Mouse (Mus musculus): ENCODE measurements around the gene Ms4a18. TPM values are rescaled to one million over a fixed set of nuclear protein-coding genes. Genes with fewer than 3 reads are reported as not detected.
A peak's percentile ranks its signal among the peaks of the same experiment; 100 is the strongest.

Ms4a18 gene
- total and polyA plus RNA-seq, 3 experiments: not detected

- Histone ChIP-seq H3K4me1 (ENCODE audit: insufficient read depth, low read depth, low read length) (peaks cover 11% of the 10 kb centered on the region), H3K36me3 (replicated peaks) (no peaks in the 10 kb centered on the region), H3K27me3 (ENCODE audit: insufficient read depth, low read length) (peaks cover 10% of the 10 kb centered on the region), H3K4me3 (ENCODE audit: low read depth, low read length) (peak overlapping the region; percentile 13; the same call in 1 of the 2 replicates), H3K9me3 (replicated peaks) (no peaks in the 10 kb centered on the region)
- ATAC-seq (ENCODE audit: extremely low read depth, insufficient number of reproducible peaks, low FRiP score, poor library complexity, severe bottlenecking) (peak; percentile 40; the same call in 1 of the 2 replicates), DNase-seq (ENCODE audit: low spot score) (peak; percentile 74)
- no peak for TF ChIP-seq GATA2 (IDR thresholded peaks at IDR 0.05; ENCODE audit: borderline replicate concordance, low read depth, low read length)
- peak; percentile 68 for TF ChIP-seq CTCF (IDR thresholded peaks at IDR 0.05; ENCODE audit: low read depth, low read length)
Observed at GRCm38 (mm10) chr19:10979184-10980168, 38.4 kb downstream of the Ms4a18 start.

GRCm38 (mm10) chr19:10976318-10976717, 41.5 kb downstream of the Ms4a18 start:
- no peaks in the 10 kb centered on the region for H3K9me3 ChIP-seq (replicated peaks)
- peaks cover 11% of the 10 kb centered on the region for H3K4me1 ChIP-seq (ENCODE audit: insufficient read depth, low read depth, low read length)
- TF ChIP-seq GATA1 (IDR thresholded peaks at IDR 0.05; ENCODE audit: borderline replicate concordance, low read length) (no peak), TAL1 (conservative IDR thresholded peaks at IDR 0.05; ENCODE audit: low read depth, low read length) (no peak), CTCF (IDR thresholded peaks at IDR 0.05; ENCODE audit: low read depth, low read length) (peak; percentile 35; the same call in 1 of the 2 replicates)
- H3K36me3 ChIP-seq (replicated peaks): no peaks in the 10 kb centered on the region
- DNase-seq (ENCODE audit: low spot score): no peak
- no peak for ATAC-seq (ENCODE audit: extremely low read depth, insufficient number of reproducible peaks, low FRiP score, poor library complexity, severe bottlenecking)
- no peak overlapping the region for H3K4me3 ChIP-seq (ENCODE audit: low read depth, low read length)
- peaks cover 7% of the 10 kb centered on the region for H3K27me3 ChIP-seq (ENCODE audit: insufficient read depth, low read length)

GRCm38 (mm10) chr19:10975187-10975586, 42.6 kb downstream of the Ms4a18 start:
- H3K4me1 ChIP-seq (ENCODE audit: insufficient read depth, low read depth, low read length): peaks cover 10% of the 10 kb centered on the region
- H3K36me3 ChIP-seq (replicated peaks): no peaks in the 10 kb centered on the region
- TF ChIP-seq CTCF (IDR thresholded peaks at IDR 0.05; ENCODE audit: low read depth, low read length): no peak
- TF ChIP-seq POLR2AphosphoS5 (IDR thresholded peaks at IDR 0.05; ENCODE audit: insufficient replicate concordance, low read depth, low read length): no peak
- TF ChIP-seq TAL1 (conservative IDR thresholded peaks at IDR 0.05; ENCODE audit: low read depth, low read length): no peak
- TF ChIP-seq GATA2 (IDR thresholded peaks at IDR 0.05; ENCODE audit: borderline replicate concordance, low read depth, low read length): no peak
- TF ChIP-seq GATA1 (IDR thresholded peaks at IDR 0.05; ENCODE audit: borderline replicate concordance, low read length): no peak
- ATAC-seq (ENCODE audit: extremely low read depth, insufficient number of reproducible peaks, low FRiP score, poor library complexity, severe bottlenecking) (no peak), DNase-seq (ENCODE audit: low spot score) (no peak)
- H3K4me3 ChIP-seq (ENCODE audit: low read depth, low read length): no peak overlapping the region
- H3K9me3 ChIP-seq (replicated peaks): no peaks in the 10 kb centered on the region
- H3K27me3 ChIP-seq (ENCODE audit: insufficient read depth, low read length): peaks cover 7% of the 10 kb centered on the region

- ATAC-seq (ENCODE audit: extremely low read depth, insufficient number of reproducible peaks, low FRiP score, poor library complexity, severe bottlenecking): no peak
Observed at GRCm38 (mm10) chr19:10974238-10974865, 43.5 kb downstream of the Ms4a18 start, which contains the start of gene Ms4a10. Gene Ms4a10, minus strand, starts transcription at chr19:10974670.

GRCm38 (mm10) chr19:10973187-10973586, 44.6 kb downstream of the Ms4a18 start:
- ATAC-seq (ENCODE audit: extremely low read depth, insufficient number of reproducible peaks, low FRiP score, poor library complexity, severe bottlenecking) (no peak), DNase-seq (ENCODE audit: low spot score) (no peak)
- peaks cover 2% of the 10 kb centered on the region; the same call in 1 of the 2 replicates for H3K27me3 ChIP-seq (ENCODE audit: insufficient read depth, low read length)
- no peaks in the 10 kb centered on the region for H3K9me3 ChIP-seq (replicated peaks)
- TF ChIP-seq GATA1 (IDR thresholded peaks at IDR 0.05; ENCODE audit: borderline replicate concordance, low read length) (no peak), TAL1 (conservative IDR thresholded peaks at IDR 0.05; ENCODE audit: low read depth, low read length) (no peak), CTCF (IDR thresholded peaks at IDR 0.05; ENCODE audit: low read depth, low read length) (no peak), POLR2AphosphoS5 (IDR thresholded peaks at IDR 0.05; ENCODE audit: insufficient replicate concordance, low read depth, low read length) (no peak), GATA2 (IDR thresholded peaks at IDR 0.05; ENCODE audit: borderline replicate concordance, low read depth, low read length) (no peak)
- no peaks in the 10 kb centered on the region for H3K4me1 ChIP-seq (ENCODE audit: insufficient read depth, low read depth, low read length)
- H3K4me3 ChIP-seq (ENCODE audit: low read depth, low read length): no peak overlapping the region
- H3K36me3 ChIP-seq (replicated peaks): no peaks in the 10 kb centered on the region

More at GRCm38 (mm10) chr19:10974238-10974865, 43.5 kb downstream of the Ms4a18 start, which contains the start of gene Ms4a10:
- Histone ChIP-seq H3K9me3 (replicated peaks) (no peaks in the 10 kb centered on the region), H3K27me3 (ENCODE audit: insufficient read depth, low read length) (peaks cover 7% of the 10 kb centered on the region), H3K4me1 (ENCODE audit: insufficient read depth, low read depth, low read length) (peaks cover 2% of the 10 kb centered on the region), H3K36me3 (replicated peaks) (no peaks in the 10 kb centered on the region), H3K4me3 (ENCODE audit: low read depth, low read length) (no peak within 1 kb of the TSS)
- DNase-seq (ENCODE audit: low spot score): no peak
- no peak for TF ChIP-seq POLR2AphosphoS5 (IDR thresholded peaks at IDR 0.05; ENCODE audit: insufficient replicate concordance, low read depth, low read length)
- no peak for TF ChIP-seq CTCF (IDR thresholded peaks at IDR 0.05; ENCODE audit: low read depth, low read length)
- TF ChIP-seq TAL1 (conservative IDR thresholded peaks at IDR 0.05; ENCODE audit: low read depth, low read length): no peak
- TF ChIP-seq GATA1 (IDR thresholded peaks at IDR 0.05; ENCODE audit: borderline replicate concordance, low read length): no peak
- TF ChIP-seq GATA2 (IDR thresholded peaks at IDR 0.05; ENCODE audit: borderline replicate concordance, low read depth, low read length): no peak

- Histone ChIP-seq H3K27me3 (ENCODE audit: insufficient read depth, low read length) (peaks cover 6% of the 10 kb centered on the region), H3K4me3 (ENCODE audit: low read depth, low read length) (no peak overlapping the region), H3K9me3 (replicated peaks) (no peaks in the 10 kb centered on the region), H3K36me3 (replicated peaks) (no peaks in the 10 kb centered on the region), H3K4me1 (ENCODE audit: insufficient read depth, low read depth, low read length) (no peaks in the 10 kb centered on the region)
- TF ChIP-seq GATA1 (IDR thresholded peaks at IDR 0.05; ENCODE audit: borderline replicate concordance, low read length) (no peak), CTCF (IDR thresholded peaks at IDR 0.05; ENCODE audit: low read depth, low read length) (no peak), TAL1 (conservative IDR thresholded peaks at IDR 0.05; ENCODE audit: low read depth, low read length) (no peak), POLR2AphosphoS5 (IDR thresholded peaks at IDR 0.05; ENCODE audit: insufficient replicate concordance, low read depth, low read length) (no peak), GATA2 (IDR thresholded peaks at IDR 0.05; ENCODE audit: borderline replicate concordance, low read depth, low read length) (no peak)
- DNase-seq (ENCODE audit: low spot score): no peak
- no peak for ATAC-seq (ENCODE audit: extremely low read depth, insufficient number of reproducible peaks, low FRiP score, poor library complexity, severe bottlenecking)
Observed at GRCm38 (mm10) chr19:10972660-10973059, 45.2 kb downstream of the Ms4a18 start.
